Mouse (Mus musculus) bone marrow, adult 2 months (tissue): ENCODE results near the gene Fbp1.

Experiments
- CTCF ChIP-seq: fragments of 200-500 bp; IDR thresholded peaks from 2 replicates; pipeline ENCODE4 v1.5.1; 2011; ENCODE audit warnings: low read length, control low read depth; ENCODE audit not compliant: control insufficient read depth, insufficient read depth
- POLR2A ChIP-seq: fragments of 200-500 bp; IDR thresholded peaks from 2 replicates; pipeline ENCODE4 v1.6.1; 2011; ENCODE audit warnings: low read depth, mild to moderate bottlenecking, control low read depth, low read length, borderline replicate concordance; ENCODE audit not compliant: control insufficient read depth

DNA sequence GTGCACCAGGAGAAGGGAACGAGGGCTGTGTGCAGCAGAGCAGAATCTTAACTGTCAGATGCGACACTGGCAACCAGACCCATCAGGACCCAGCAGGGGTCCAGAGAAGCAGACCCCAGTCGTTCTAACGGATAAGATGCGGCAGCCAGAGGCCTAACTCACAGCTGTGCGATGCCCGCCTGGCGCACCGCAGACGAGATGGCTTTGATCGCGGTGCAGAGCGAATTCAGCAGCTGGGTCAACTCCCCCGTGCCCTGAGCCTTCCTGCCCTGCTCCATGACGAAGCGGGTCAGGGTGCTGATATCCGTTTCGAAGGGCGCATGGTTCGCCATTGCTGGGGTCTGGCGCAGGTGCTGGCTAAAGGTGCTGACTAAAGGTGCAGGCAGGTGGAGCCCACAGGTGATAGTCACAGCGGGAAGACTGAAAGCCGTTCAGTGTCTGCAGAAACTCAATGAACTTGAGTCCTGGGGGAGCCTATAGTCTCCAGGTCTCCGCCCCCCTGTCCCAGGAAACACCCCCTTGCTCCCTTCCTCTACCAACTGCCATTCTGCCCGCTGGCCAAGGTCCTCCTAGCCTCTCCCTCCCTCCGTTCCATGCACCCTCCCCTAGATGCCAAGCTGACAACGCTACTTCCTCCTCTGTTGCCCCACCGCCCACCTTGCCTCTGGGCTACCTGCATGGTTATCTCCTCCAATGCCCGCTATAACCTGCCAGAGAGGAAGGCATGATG, at the start of gene Fbp1:
- TF ChIP-seq CTCF = no peak
- TF ChIP-seq POLR2A = no peak
